In genomic region chr11:74422019-74422418, GRCm38 (mm10) we compare ENCODE assay signal across 34 mouse cellular contexts.
"Had no signal": no experiment of that assay in that cellular context is flagged by ENCODE, and none has a peak within 500 bp of the region (broad histone marks: within the 10 kb centered on the region; RNA-seq: fewer than 3 reads in every experiment).

No protein-coding gene starts in this region.

- H3K4me2 ChIP-seq: heart, embryonic 12.5 days; heart, embryonic 13.5 days; heart, embryonic 15.5 days; hindbrain, embryonic 12.5 days; hindbrain, embryonic 13.5 days; hindbrain, embryonic 14.5 days; hindbrain, embryonic 15.5 days; intestine, embryonic 15.5 days; kidney, embryonic 15.5 days had no signal

- ATAC-seq: hindbrain, embryonic 16.5 days; hindbrain, postnatal 0 days; inflammation-experienced regulatory T-cells, adult 6 months; intestine, embryonic 15.5 days; intestine, embryonic 16.5 days; intestine, postnatal 0 days had no signal

- H3K9me3 ChIP-seq: heart, embryonic 12.5 days; heart, embryonic 13.5 days; heart, embryonic 15.5 days; hindbrain, embryonic 10.5 days; hindbrain, embryonic 12.5 days; hindbrain, embryonic 13.5 days; hindbrain, embryonic 15.5 days; intestine, embryonic 15.5 days; kidney, embryonic 15.5 days had no signal

- H3K27ac ChIP-seq: heart, embryonic 13.5 days; heart, embryonic 15.5 days; hindbrain, embryonic 10.5 days; hindbrain, embryonic 12.5 days; hindbrain, embryonic 13.5 days; hindbrain, embryonic 14.5 days; hindbrain, embryonic 15.5 days; hindbrain, postnatal 0 days; intestine, embryonic 15.5 days; kidney, embryonic 15.5 days; kidney, postnatal 0 days; layer of hippocampus, adult 2 months; left cerebral cortex, adult 2 months had no signal

- H3K36me3 ChIP-seq: heart, embryonic 15.5 days; hindbrain, embryonic 10.5 days; hindbrain, embryonic 12.5 days; hindbrain, embryonic 13.5 days; hindbrain, embryonic 15.5 days; intestine, embryonic 15.5 days; kidney, embryonic 15.5 days had no signal

- H3K4me3 ChIP-seq: heart, embryonic 12.5 days; heart, embryonic 13.5 days; heart, embryonic 15.5 days; hindbrain, embryonic 10.5 days; hindbrain, embryonic 12.5 days; hindbrain, embryonic 13.5 days; hindbrain, embryonic 15.5 days; intestine, embryonic 15.5 days; kidney, embryonic 15.5 days; layer of hippocampus, adult 2 months; left cerebral cortex, adult 2 months had no signal

- DNase-seq: heart, postnatal 10 days; heart, postnatal 14 days; heart, postnatal 36 days; heart, postnatal 4 days; kidney, adult 11 months; kidney, adult 18-20 months; kidney, adult 2 months; kidney, adult 8-10 months; kidney, adult 9 months; kidney, postnatal 10 days; kidney, postnatal 14 days; kidney, postnatal 25 days; kidney, postnatal 36 days; kidney, postnatal 4 days; layer of hippocampus, adult 9-11 months; layer of hippocampus, postnatal 36 days had no signal

- H3K4me1 ChIP-seq: heart, embryonic 12.5 days; heart, embryonic 13.5 days; heart, embryonic 15.5 days; hindbrain, embryonic 10.5 days; hindbrain, embryonic 12.5 days; hindbrain, embryonic 13.5 days; hindbrain, embryonic 15.5 days; intestine, embryonic 15.5 days had no signal

- H3K9ac ChIP-seq: heart, embryonic 12.5 days; heart, embryonic 13.5 days; heart, embryonic 15.5 days; hindbrain, embryonic 12.5 days; hindbrain, embryonic 13.5 days; hindbrain, embryonic 14.5 days; hindbrain, embryonic 15.5 days; intestine, embryonic 15.5 days; kidney, embryonic 15.5 days had no signal

- H3K27me3 ChIP-seq: heart, embryonic 12.5 days; heart, embryonic 13.5 days; heart, embryonic 15.5 days; hindbrain, embryonic 12.5 days; hindbrain, embryonic 13.5 days; hindbrain, embryonic 15.5 days; intestine, embryonic 15.5 days; kidney, embryonic 15.5 days had no signal
